Mouse (Mus musculus) forelimb bud, embryonic 11.5 days (tissue): ENCODE measurements around the gene Gmds.

Experiments used
- DNase-seq: peaks from one replicate; pipeline ENCODE4 v3.0.0-alpha.2; 2012; ENCODE audit warnings: low read depth, low spot score

The Gmds gene

DNA sequence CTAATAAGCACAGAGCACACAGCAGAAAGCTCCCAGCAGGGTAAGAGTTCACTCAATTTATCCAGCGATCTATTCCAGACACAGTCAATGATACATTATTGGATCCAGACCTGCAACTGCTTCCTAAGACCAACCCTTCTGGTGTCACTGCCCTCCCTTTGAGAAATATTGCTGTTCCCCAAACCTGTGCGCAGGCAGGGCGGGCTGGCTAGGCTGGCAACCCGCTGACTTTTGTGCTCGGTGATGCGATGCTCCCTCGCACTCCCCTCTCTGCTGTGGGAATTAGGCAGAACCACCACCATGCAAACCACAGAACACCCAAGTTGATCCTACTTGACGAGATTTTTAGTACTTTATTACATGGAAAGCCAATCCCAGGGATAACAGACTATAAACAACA lies 304.4 kb downstream of the Gmds start:
- peak; percentile 69 for DNase-seq

DNA sequence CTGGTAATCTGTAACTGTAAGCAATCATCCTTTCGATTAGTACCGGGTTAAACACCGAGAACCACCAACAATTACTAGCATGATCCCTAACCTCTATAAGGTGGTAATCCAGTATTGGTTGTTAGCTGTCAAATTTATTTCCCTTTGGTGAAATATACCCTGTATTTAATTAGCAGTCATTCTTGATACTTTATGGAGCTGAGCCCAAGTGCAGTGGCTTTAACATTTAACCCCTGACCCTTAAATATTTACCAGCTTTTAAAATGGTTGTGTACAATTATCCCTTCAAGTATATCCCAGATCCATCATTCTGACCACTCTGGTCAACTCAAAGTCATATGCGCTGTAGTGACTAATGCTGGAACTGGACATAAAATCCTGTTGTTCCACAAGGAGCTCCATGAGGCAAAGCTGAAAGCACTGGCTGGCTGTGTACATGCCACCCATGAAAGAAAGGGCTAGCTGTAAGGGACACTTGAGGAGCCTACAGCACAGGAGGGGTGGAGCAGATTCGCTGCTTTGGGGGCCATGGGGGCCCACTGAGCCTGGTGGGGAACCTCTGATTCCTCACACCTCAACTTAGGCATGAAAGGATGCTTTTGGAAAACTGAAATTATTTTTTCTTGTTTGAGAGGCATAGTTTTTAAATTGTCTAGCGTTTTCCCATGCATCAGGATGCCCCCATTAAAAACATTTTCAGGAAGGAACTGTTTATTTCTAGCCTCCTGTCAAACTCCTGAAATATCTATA lies 312.1 kb downstream of the Gmds start:
- no peak for DNase-seq

DNA sequence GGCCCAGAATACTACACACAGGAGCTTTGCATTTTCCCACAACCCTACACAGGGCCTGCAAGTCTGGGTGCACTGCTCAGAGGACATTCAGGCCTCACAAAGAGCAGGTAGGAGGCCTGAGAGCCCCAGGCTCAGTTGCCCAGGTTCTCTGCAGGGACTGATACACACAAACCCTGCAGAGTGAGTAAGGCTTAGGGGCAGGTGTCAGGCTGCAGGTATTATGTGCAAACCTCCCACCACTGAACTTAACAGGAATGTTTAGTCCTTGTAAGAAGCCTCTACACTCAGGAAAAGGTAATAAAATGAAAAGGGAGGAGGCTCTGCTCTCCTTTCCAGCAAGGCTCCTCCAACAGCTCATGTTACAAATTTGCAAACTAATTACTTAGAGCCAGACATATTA lies 313.7 kb downstream of the Gmds start:
- DNase-seq = no peak

DNA sequence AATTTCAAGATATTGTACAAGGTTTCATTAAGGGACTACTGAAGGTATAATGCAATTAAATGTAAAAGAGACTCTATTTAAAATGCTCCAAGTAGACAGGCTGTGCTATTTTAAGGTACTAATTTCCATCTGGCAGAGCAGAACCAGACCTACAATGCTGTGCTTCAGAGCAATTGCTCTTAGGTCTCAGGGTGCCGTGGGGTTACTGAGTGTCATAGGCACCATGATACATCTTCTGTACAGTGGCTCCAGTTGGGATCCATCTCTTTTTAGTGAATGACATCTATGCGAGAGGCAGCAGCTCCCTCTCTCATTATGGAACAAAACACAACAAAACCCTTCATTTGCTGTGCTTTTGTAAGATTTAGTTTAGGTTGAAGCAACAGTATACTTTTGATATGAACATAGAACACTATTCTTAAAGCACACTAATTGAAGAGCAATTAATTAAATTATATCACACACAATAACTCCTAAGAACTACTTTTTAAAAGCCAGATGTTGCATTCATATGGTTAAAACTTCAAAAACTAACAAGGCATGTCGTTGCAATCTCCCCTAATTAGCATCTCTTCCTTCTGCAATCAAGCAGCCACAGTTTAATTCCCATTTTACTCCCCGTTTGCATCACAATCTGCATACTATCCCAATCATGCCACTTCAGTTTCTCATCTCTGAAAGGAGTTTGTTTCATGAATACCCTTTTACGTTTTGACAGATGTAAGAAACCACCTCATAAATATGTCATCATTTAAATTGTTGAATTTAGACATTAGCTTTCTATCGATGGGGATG lies 317.9 kb downstream of the Gmds start:
- DNase-seq = no peak

DNA sequence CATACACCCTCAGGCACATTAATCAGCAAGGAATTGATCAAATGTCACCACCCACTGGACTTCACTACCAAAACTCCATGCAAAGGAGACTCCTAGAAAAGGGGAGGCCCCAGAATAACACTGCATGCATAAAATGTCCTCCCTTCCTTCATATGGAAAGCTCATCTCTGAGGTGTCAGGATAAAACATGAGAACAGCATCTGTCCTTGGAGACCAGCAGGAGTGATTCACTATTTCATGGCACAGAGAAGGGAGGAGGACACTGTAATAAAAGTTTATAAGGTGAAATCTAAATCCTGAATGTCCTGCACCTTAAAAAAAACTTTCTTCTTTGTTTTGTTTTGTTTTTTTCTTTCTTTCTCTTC lies 319.3 kb downstream of the Gmds start:
- DNase-seq = no peak

DNA sequence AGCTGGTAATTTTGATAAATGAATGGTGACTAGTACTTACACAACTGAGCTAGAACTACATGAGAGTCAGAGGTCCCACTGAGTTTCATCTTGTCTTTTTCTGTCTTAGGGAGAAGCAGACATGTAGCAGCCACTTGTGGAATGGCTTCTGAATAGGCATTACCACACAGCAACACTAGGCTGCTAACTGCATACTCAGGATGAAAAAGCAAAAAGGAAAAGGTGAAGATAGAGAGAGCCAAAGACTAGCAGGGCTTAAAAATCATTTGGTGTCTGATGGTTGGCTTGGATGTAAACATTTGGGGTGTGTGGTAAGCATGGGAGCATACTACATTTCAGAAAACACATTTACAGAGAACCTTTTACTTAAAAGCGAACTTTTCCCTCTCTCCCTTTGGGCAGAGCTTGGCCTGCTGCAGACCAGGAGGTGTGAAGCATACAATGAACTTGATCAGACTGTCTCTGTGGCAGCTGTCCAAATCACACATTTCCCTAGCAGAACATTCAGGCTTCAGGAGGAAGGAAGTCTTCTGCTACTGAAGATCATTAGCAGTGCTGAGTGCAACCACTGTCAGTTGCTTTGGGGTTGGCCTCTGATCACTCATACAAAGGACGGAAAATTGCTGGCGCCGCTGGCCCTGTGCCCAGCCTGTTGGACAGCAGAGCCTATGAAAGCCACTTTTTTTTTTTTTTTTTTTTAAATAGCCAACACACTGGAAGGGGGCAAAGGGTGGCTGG lies 319.9 kb downstream of the Gmds start:
- DNase-seq = no peak

DNA sequence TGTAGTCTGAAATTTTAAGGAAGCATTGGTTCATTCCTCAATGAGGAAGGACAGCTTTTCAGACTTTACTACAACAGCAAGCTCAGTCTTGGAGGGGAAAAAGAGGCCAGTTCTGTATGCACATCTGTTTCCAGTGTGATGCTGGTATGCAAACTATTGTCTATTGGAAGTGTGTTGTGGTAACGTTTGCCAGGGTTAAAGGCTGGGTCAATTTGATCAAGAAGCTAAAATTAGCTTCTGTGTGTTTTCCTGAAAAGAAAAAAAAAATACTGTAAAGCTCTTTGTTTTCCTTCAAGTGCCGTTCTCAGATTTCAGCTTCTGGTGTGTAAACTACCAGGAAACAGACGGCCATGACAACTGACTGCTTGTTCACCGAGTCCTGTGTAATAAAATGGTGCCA lies 329.7 kb downstream of the Gmds start:
- DNase-seq = peak; percentile 69

DNA sequence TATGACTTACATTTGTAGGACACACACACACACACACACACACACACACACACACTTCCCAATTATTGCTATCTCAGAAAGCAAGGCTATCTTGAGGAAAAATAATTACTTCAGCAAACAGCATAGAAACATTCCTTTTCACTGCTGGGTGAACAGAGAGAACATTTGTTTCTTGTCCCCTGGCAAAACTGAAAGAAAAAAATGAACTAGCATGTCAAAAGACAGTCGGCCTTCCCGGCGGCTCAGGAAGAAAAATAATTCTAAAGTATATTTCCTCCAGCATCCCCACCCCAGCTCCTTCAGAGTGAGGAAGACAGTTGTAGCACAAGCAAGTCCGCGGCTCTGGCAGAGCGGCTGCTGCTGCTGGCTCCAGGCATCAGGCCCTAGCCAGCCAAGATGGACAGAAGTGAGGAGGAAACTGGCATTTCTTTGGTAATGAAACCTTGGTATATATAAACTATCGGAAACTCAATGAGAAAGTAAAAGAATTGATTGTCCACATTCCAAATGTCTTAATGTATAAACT lies 330.4 kb downstream of the Gmds start:
- no peak for DNase-seq

DNA sequence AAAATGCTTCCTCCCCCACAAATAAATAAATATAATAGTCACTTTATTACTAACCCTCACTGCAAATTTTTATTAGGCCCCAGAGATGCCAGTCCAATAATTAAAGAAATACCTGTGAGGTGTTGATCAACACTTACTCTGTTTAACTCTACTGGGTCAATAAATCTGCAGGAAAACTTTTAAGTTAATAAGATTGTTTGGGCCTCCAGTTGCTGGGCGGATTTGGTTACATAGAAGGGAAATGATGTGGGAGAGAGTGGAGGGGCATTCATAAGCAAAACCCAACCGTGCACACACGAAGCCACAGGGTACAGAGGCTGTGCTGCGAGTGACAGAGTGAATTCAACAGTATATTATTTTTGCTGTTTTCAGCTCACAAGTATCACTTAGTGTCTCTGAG lies 345.1 kb downstream of the Gmds start:
- DNase-seq = peak; percentile 57

DNA sequence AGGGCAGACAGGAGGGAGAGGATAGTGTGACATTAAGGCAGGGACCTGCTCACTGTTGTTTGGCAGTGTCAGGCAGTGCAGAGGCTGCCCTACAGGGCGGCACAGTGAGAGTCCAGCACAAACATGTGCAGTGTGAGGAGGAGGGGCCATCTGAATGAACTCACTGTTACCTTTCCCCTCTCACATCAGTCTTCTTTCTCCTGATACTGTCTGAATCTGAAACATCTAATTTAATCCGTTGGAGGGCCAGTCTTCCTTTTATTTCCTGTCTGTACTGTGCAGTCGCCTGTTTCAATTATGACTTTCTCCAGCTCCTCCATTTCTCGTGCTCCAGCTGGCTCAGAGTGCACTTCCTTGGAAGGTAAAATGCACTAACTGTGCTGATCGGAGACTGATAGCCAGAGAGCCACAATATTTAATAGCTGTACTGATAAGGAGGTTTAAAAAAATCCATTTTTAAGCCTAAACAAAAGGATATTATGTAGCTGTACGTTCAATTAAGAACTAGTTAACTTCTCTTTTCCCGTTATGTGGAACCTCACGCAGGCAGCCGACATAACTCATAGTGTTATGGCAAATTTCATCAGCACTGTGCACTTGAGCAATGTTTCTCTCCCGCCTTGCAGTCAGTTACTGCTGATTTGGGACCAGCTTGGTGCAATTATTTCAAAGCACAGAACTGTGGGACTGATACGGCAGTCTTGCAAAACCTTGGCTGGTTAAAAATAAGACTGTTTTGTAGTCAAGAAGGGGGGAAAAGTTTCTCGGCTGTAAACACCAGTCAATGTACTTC lies 345.9 kb downstream of the Gmds start:
- peak; percentile 48 for DNase-seq

DNA sequence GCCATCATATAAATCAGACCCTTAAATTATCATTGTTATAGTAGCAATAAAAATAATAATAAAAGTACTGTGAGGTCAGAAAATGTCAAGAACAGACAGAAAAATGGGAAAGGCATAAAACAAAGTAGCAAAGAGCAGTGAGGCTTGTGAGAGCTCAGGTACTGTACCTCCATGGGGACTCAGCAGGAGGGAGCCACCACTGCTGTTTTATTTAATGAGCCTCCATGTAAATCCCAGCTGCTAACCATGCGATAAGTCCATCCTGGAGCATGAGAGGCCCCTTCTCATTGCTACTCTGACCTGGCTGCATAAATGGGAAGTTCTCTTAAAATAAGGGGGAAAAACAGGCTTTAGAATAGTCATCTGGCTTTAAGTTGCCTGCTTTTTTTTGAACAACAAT lies 357.3 kb downstream of the Gmds start:
- peak; percentile 60 for DNase-seq

DNA sequence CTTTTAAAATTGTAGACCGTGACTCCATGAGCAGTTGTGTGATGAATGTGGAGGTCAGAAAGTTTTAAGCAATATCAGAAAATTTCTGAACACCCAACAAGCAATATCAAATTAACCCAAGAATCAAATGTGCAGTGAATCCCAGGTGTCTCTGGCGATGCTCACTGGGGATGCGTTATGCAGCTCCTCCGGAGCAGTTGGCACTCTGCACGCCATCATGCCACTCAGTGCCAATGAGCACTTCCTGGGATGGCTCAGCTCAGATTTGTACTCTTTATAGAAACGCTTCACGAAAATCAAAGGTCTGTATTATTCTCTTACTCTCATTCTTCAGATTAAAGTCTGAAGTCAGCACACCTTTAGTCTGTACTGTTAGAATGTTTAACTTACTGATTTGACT lies 360.4 kb downstream of the Gmds start:
- DNase-seq = no peak

DNA sequence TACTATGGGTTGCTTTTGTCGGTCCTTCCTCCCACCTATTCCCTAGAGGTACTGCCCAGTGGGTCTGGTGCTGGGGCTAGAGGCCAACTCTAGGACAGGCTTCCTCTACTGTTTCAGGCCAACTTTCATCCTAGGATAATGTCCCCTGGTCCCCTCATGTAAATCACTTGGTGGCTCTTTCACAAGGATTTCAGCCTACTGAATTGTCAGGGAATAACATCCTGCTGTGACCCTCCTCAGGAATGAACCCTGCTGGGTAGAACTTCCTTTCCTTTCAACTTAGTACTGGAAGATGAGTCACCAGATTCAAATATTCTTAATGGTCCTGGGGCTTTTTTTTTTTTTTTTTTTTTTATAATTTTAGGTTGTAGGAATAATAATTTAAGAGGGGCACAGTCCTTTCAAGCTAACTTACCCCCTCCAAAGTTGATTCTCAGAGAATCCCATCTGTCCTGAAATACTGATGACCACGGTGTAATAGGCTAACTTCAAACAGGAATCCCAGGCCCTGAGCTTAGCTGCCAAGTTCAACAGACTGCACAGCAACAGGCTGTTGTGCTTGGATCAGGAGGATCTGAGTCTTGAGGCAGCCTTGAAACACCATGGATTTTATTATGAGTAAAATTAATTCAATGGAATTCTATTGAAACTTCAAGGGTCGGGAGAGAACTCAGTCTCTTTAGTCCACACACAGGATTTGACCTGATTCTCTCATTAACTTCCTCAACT lies 363.6 kb downstream of the Gmds start:
- no peak for DNase-seq

DNA sequence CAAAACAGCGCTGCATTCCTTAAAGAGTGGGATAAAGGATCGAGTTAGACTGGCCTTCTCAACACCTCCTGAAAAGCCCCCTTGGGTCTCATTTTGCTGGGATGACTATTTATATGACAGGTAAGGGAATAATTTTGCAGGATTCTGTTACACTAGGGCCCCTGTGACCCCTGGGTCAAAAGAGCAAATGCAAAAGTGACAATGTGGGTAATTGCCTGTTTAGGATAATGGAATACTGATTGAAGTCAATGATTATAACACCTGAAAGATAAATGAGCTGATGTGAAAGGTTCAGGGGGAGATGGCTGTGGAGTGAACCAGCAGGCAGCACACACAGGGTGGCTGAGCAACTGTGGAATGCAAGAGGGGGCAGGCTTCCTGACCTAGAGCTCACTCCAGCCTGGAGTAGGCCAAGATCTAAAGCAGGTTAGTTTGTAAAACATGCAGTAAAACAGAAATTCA lies 367.5 kb downstream of the Gmds start:
- DNase-seq = peak; percentile 81

DNA sequence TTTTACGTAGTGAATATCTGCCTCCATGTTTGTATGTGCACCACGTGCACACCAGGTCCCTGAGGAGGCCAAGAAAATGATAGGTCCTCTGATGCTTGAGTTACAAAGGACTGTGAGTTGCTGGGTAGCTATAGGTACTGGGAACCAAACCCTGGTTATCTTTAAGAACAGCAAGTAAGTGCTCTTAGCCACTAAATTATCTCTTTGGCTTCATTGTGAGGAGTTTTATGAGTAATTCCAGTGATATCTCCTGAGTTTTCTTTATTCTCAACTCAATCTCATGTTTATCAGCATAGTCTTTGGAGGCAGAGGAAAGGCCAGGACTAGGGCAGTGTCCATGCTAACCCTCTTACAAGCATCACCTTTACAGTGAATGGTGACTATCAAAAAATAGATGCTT lies 370.3 kb downstream of the Gmds start:
- no peak for DNase-seq

DNA sequence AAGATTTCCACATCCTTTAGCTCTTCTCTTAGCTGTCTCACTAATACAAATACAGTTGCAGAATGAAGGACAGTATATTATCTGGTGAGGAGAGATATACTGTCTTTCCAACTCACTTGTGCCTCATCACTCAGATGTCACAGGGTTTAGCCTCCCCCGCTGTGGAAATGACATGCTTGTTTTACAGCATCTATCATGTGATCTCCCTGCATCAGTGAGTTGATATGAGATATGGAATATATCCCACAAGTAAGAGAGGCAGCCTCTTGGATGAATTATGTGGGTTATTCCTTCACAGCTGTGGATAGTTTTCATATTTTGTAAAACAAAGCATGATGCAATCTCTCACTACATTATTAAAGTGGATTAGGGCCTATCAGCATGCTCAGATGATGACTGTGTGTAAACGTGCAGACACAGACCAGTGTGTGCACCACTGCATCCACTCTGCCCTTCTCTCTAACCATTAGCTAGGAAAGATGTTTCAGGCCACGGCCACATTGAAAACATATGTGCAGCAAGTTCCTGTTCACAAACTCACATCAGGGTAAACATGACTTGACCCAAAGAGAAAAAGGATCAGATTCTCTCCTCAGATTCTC lies 371.5 kb downstream of the Gmds start:
- DNase-seq = no peak

DNA sequence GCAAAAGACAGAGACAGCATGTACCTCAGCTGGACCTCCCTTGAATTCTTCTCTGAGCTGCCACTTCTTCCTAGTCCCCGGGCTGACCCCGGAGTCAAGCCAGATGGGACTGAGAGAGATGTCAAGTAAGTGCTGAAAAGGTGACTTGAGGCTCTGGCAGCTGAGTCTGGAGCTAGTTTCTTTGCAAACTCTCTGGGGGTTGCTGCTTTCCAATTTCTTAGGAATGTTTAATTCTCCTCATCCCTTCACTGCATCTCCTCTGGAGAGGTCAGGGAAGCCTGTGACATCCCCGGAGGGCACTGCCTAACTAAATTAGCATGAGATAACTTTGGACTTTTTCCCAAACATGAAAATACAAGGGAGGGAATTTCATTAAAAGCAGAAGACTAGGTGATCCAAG lies 378.0 kb downstream of the Gmds start:
- no peak for DNase-seq

DNA sequence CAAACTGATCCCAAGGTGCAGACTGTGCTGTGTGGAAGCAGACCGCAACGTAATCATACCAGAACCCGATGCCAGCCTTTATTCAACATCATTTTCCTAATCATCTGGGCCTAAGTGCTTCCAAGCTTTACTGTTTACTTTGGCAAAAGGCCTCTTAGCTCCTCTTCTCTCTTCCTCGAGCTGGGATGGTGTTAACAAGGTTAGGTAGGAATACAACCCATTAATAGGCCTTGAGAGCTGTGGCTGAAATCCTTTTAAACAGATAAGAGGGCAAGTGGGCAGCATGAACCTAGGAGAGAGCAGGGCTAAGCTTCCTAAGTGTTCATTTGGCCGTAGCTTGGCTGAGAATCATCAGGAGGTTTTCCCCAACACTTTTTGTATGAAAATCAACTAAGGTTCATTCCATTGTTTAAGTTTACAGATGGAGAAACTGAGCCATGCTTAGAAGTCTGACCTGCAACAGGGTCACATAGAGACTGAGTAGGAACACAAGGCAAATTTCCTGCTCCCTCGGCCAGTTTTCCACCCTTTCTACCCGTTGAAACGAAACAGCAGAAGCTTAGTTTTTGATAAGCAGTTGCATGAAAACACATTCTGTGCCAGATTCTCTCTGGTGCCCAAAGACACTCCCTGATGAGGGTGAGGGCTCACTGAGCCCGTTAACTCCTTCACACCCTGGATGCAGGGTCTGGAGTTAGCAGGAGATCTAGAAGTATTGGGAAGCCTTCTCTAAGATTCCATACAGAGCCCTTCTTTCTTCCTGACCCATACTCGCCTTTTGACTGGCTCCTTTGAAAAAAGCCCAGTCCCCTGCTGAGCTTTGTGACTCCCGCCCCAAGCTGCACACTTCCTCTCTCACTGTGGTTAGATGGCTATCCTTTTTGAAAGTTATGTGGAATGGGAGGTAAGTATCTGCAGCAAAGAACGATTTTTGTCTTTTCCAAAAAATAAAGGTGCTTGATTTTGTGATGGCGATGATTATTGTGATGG lies 379.9 kb downstream of the Gmds start:
- DNase-seq = no peak

DNA sequence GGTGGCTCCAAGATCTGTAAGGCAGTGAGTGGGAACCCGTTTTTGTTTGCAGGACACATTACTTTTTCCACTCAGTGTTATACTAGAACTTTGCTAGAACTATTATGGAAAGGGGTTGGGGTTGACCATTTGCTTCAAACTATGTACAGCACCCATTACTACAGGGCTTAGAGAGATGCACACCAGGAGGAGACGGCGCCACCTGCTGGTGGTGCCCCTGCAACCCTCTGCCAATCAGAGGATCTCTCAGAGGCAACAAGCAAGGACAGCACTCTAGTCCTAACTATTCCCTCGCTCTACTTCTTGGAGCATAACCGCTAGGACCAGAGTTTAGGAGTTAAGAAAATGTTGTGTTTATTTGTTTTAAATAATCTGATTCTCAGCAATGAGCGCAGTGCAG lies 382.0 kb downstream of the Gmds start:
- DNase-seq = no peak
